17 mouse cellular contexts compared by ENCODE assay signal in genomic region chr1:107706108-107706548, GRCm38 (mm10).
DNase-seq lines count a peak whose midpoint lies in the region; ATAC-seq and TF ChIP-seq lines count a peak whose summit lies in the region.
"Had no signal": no experiment of that assay in that cellular context is flagged by ENCODE, and none has a peak within 500 bp of the region (broad histone marks: within the 10 kb centered on the region; RNA-seq: fewer than 3 reads in every experiment).

No protein-coding gene starts in this region.

- DNase-seq in hindbrain, postnatal 0 days (ENCODE audit: low spot score) = peak; percentile 22
- DNase-seq in midbrain, postnatal 0 days (ENCODE audit: low spot score) = no peak
- DNase-seq in large intestine, adult 2 months (ENCODE audit: low read depth, low spot score) = peak; percentile 18
- no peak for DNase-seq in left cerebral cortex, adult 8-10 months (ENCODE audit: low spot score in 2 of 2)
- DNase-seq: adrenal gland, postnatal 25 days; B cell, adult 2 months; cerebellum, adult 8-10 months; gastrocnemius, postnatal 36 days; heart, postnatal 10 days; lung, postnatal 36 days had no signal

- H3K9me3 ChIP-seq in hindbrain, postnatal 0 days (ENCODE audit: low read length) = no peaks in the 10 kb centered on the region
- no peaks in the 10 kb centered on the region for H3K9me3 ChIP-seq in hindbrain, embryonic 13.5 days
- H3K9me3 ChIP-seq in midbrain, embryonic 16.5 days (replicated peaks; ENCODE audit: control insufficient read depth, low read length, poor library complexity, severe bottlenecking) = no peaks in the 10 kb centered on the region
- no peaks in the 10 kb centered on the region for H3K9me3 ChIP-seq in midbrain, postnatal 0 days (ENCODE audit: low read length)
- H3K9me3 ChIP-seq: heart, embryonic 10.5 days; midbrain, embryonic 12.5 days had no signal

- no peaks in the 10 kb centered on the region for H3K4me1 ChIP-seq in hindbrain, postnatal 0 days (ENCODE audit: insufficient read depth, low read length)
- peaks cover 3% of the 10 kb centered on the region; the same call in 1 of the 2 replicates for H3K4me1 ChIP-seq in hindbrain, embryonic 13.5 days (replicated peaks)
- H3K4me1 ChIP-seq in midbrain, embryonic 16.5 days (ENCODE audit: control insufficient read depth, insufficient read depth, low read length) = peaks cover 2% of the 10 kb centered on the region; the same call in 1 of the 2 replicates
- no peaks in the 10 kb centered on the region for H3K4me1 ChIP-seq in midbrain, postnatal 0 days (ENCODE audit: insufficient read depth, low read length)
- H3K4me1 ChIP-seq: heart, embryonic 10.5 days; midbrain, embryonic 12.5 days had no signal

- no peak overlapping the region for H3K27ac ChIP-seq in hindbrain, postnatal 0 days
- H3K27ac ChIP-seq in hindbrain, embryonic 13.5 days = no peak overlapping the region
- H3K27ac ChIP-seq in midbrain, embryonic 16.5 days (ENCODE audit: low read length) = no peak overlapping the region
- no peak overlapping the region for H3K27ac ChIP-seq in midbrain, postnatal 0 days (ENCODE audit: low read depth, low read length)
- H3K27ac ChIP-seq: heart, embryonic 10.5 days; liver, embryonic 14.5 days; midbrain, embryonic 12.5 days had no signal

- no peak for TF ChIP-seq CTCF in hindbrain, postnatal 0 days (IDR thresholded peaks at IDR 0.05; ENCODE audit: low read depth)
- TF ChIP-seq CTCF in midbrain, postnatal 0 days (IDR thresholded peaks at IDR 0.05) = no peak

- no peaks in the 10 kb centered on the region for H3K36me3 ChIP-seq in hindbrain, postnatal 0 days (ENCODE audit: insufficient read depth, low read length)
- no peaks in the 10 kb centered on the region for H3K36me3 ChIP-seq in hindbrain, embryonic 13.5 days
- no peaks in the 10 kb centered on the region for H3K36me3 ChIP-seq in midbrain, embryonic 16.5 days (ENCODE audit: control insufficient read depth, insufficient read depth, low read length)
- no peaks in the 10 kb centered on the region for H3K36me3 ChIP-seq in midbrain, postnatal 0 days (ENCODE audit: insufficient read depth, low read length)
- H3K36me3 ChIP-seq: heart, embryonic 10.5 days; midbrain, embryonic 12.5 days had no signal

- no peaks in the 10 kb centered on the region for H3K27me3 ChIP-seq in hindbrain, postnatal 0 days (ENCODE audit: insufficient read depth, low read length)
- no peaks in the 10 kb centered on the region for H3K27me3 ChIP-seq in hindbrain, embryonic 13.5 days
- H3K27me3 ChIP-seq in midbrain, embryonic 16.5 days (ENCODE audit: control insufficient read depth, insufficient read depth, low read depth, low read length) = no peaks in the 10 kb centered on the region
- no peaks in the 10 kb centered on the region for H3K27me3 ChIP-seq in midbrain, postnatal 0 days (ENCODE audit: insufficient read depth, low read length)
- H3K27me3 ChIP-seq: midbrain, embryonic 12.5 days had no signal

- H3K4me3 ChIP-seq in hindbrain, postnatal 0 days (ENCODE audit: low read length) = no peak overlapping the region
- H3K4me3 ChIP-seq in hindbrain, embryonic 13.5 days = no peak overlapping the region
- no peak overlapping the region for H3K4me3 ChIP-seq in midbrain, embryonic 16.5 days (ENCODE audit: low read depth, low read length)
- no peak overlapping the region for H3K4me3 ChIP-seq in midbrain, postnatal 0 days (ENCODE audit: low read depth, low read length)
- H3K4me3 ChIP-seq: erythroblast, embryonic 14.5 days; heart, embryonic 10.5 days; midbrain, embryonic 12.5 days had no signal

- no peak overlapping the region for H3K4me2 ChIP-seq in hindbrain, postnatal 0 days (ENCODE audit: low read depth, low read length)
- H3K4me2 ChIP-seq in hindbrain, embryonic 13.5 days = no peak overlapping the region
- H3K4me2 ChIP-seq in midbrain, embryonic 16.5 days (ENCODE audit: low read length) = no peak overlapping the region
- no peak overlapping the region for H3K4me2 ChIP-seq in midbrain, postnatal 0 days (ENCODE audit: low read depth, low read length, poor library complexity, severe bottlenecking)
- H3K4me2 ChIP-seq: midbrain, embryonic 12.5 days had no signal

- H3K9ac ChIP-seq in hindbrain, postnatal 0 days (replicated peaks; ENCODE audit: low read length) = no peak overlapping the region
- H3K9ac ChIP-seq in hindbrain, embryonic 13.5 days = no peak overlapping the region
- H3K9ac ChIP-seq in midbrain, embryonic 16.5 days (ENCODE audit: low read depth, low read length) = no peak overlapping the region
- no peak overlapping the region for H3K9ac ChIP-seq in midbrain, postnatal 0 days (replicated peaks; ENCODE audit: low read length, poor library complexity, severe bottlenecking)
- H3K9ac ChIP-seq: liver, embryonic 14.5 days; midbrain, embryonic 12.5 days had no signal

- no peak for ATAC-seq in hindbrain, postnatal 0 days
- ATAC-seq in hindbrain, embryonic 13.5 days (ENCODE audit: low FRiP score) = no peak
- 0 out of 2 replicates have a peak, but pooled peaks have one; percentile 14 for ATAC-seq in midbrain, embryonic 16.5 days
- ATAC-seq in midbrain, postnatal 0 days (ENCODE audit: low FRiP score) = no peak
- no peak for ATAC-seq in granulocyte monocyte progenitor cell, adult 5-6 weeks (replicated peaks; ENCODE audit: poor library complexity, severe bottlenecking)

Comparison
In these comparisons a context has a peak if more than half of its experiments do, and no peak if none do; other contexts are left out.
1. DNase-seq: peak in hindbrain, postnatal 0 days (single experiment) and large intestine, adult 2 months (single experiment); none in midbrain, postnatal 0 days (single experiment) and left cerebral cortex, adult 8-10 months (0 of 2).